Mouse (Mus musculus) liver, postnatal 0 days (tissue): ENCODE data around the gene Dlg2.

Source experiments
- CTCF ChIP-seq: sonication (generic); IDR thresholded peaks from 2 replicates; pipeline ENCODE4 v1.5.1; 2016; ENCODE audit warnings: antibody characterized with exemption, low read depth
- EP300 ChIP-seq: IDR thresholded peaks from 2 replicates; pipeline ENCODE4 v1.6.1; 2016; ENCODE audit warnings: antibody characterized with exemption, low read depth, mild to moderate bottlenecking

- TF ChIP-seq CTCF = no peak
- no peak for TF ChIP-seq EP300
Measured at GRCm38 (mm10) chr7:90473511-90473910, 3.0 kb upstream of the Dlg2 start.
